Mouse (Mus musculus) adrenal gland, adult 2 months (tissue): ENCODE data around the gene Ak3. TPM values are rescaled to one million over a fixed set of nuclear protein-coding genes. Genes with fewer than 3 reads are reported as not detected.

Experiments
- DNase-seq: peaks from one replicate; pipeline ENCODE4 v3.0.0; 2021
- long read RNA-seq: library from polyadenylated mRNA; stranded (forward); transcript quantifications from one replicate; pipeline ENCODE4 v2.0.0, GENCODE M21; 2021
- polyA plus RNA-seq: library from polyadenylated mRNA; depleted of rRNA; stranded (reverse); fragments of >200 nt; gene quantifications from 2 replicates; pipeline ENCODE4 v1.2.3, GENCODE M21; 2012; rRNA removed
- total RNA-seq, 2 experiments: library from RNA; stranded (reverse); gene quantifications; 2 replicates each; pipeline ENCODE4 v1.2.3; 2021

Ak3 gene
- 100 to 1,000 TPM; 134 to 232 TPM for total RNA-seq
- polyA plus RNA-seq = 220 and 262 TPM in 2 replicates
- long read RNA-seq, transcript Ak3-201 (5 exons, 2,809 nt) = major isoform, 115 of 127 reads
- long read RNA-seq, partial matches to known transcripts = 4 of 127 reads
- long read RNA-seq, other reads (novel, unspliced or antisense) = 8 of 127 reads

DNA sequence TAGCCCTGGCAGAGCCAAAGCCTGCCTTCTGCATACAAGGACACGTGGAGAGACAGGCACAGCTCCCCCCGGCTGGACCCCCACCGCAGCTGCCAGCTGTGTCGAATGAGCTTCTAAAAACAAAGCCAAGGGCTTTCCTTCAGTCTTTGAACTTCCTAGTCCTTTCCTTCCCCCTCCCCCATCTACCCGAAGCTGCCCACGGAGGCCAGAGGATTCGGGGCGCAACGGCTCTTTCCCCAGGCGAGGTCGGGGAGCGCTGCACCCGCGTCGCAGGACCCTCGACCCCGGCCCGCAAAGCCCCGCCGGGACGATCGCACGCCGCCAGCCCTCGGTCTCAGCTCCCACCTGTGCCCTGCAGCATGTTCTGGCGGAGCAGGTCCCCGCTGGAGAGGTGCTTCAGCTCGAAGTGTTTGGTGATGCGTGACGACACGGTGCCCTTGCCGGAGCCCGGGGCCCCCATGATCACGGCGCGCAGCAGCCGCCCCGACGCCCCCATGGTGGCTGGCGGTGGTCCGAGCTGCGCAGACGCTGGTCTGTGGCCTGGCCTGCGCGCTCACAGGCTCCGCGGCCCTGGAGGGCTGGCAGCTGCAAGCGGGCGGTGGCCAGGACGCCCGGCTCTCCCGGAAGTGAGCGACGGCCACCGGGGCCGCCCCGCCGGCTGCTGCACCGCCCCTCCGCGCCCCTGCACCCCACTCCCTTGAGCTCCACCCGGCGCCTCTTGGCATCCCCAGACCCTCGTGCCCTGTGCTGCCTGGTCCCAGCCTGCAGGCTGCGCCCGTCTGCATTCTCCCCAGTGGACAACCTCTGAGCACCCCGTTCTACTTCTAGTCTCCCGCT, at the start of gene Ak3:
TSS of gene Ak3 (minus strand) at position 628 of the 837 bp plus-strand sequence.
- DNase-seq = peak; percentile 91

DNA sequence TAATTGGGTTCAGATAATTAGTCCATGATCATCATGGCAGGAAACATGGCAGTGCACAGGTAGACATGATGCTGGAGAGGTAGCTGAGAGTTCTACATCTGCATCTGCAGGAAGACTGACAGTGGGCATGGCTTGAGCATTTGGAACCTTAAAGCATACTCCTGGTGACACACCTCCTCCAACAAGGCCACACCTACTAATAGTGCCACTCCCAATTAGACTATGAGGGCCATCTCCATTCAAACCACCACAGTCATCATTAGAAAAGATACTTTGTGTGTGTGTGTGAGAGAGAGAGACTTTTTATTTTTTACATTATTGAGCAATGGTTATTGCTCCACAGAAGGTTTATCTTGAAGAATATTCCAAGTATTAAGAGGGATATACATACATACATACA, 44.4 kb upstream of the Ak3 start:
- no peak for DNase-seq

DNA sequence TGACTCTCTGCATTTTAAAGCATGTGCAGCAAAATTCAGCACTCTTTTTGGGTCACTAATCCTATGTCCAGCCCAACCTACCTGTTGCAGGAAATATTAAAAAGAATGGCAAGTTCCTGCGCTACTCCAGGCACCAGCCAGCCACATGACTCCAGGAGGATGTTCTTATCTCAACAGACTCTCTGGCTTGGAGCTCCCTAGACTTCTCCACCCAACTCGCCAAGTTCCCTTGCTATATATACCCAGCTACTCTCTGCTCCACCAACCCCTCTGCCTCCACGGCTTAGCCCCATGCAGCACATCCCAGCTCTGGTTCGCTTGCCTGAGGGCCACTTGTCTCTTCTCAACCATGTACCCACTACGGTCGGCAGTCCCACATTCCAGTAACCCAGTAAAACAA, 40.9 kb upstream of the Ak3 start:
- DNase-seq = no peak

- no peak for DNase-seq
Observed at GRCm38 (mm10) chr19:29074802-29075201, 27.0 kb upstream of the Ak3 start.

GRCm38 (mm10) chr19:29069195-29069594, 21.4 kb upstream of the Ak3 start:
- DNase-seq = no peak

GRCm38 (mm10) chr19:29066981-29067471, 19.3 kb upstream of the Ak3 start:
- peak; percentile 87 for DNase-seq

- peak; percentile 72 for DNase-seq
Observed at GRCm38 (mm10) chr19:29064451-29065102, 16.8 kb upstream of the Ak3 start.

GRCm38 (mm10) chr19:29063577-29064363, 16.0 kb upstream of the Ak3 start:
- DNase-seq = peak; percentile 91

- DNase-seq = no peak
Observed at GRCm38 (mm10) chr19:29063009-29063408, 15.2 kb upstream of the Ak3 start.

DNA sequence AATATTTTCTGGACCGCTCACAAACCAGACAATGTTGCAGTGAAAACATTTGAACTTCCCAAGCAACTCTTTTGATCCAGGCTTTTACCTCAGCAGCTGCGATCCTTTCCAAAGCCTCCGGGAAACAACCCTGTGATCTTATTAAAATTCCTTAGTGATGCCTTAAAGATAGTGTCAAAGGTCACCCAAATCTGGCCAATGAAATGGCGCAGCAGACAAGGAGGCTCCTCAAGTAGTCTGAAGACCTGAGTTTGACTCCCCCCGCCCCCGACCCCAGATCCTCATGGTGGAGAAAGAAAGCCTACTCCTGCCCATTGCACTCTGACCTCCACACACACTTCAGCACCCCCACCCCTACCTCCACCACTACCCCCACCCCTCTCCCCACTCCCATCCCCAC, 12.5 kb upstream of the Ak3 start:
- DNase-seq = no peak

GRCm38 (mm10) chr19:29059688-29060087, 11.9 kb upstream of the Ak3 start:
- DNase-seq = no peak

DNA sequence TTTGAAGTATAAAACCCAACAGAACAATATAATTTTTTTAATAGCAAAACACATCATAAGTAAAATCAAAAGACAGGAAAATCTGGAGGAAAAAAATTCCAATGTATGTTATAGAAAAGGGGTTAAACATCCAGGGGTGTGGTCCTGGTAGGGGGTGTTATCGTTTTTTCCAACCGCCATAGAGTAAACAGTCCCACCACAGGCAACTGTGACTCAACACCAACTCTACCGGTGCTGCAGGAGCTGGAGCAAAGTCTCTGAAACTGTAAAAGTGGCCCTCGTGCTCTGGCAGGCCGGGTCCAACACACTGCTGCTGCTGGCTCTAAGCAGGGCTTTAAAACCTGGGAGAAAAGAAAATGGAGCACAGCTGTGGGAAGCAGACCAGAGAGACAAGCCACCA, 11.0 kb upstream of the Ak3 start:
- DNase-seq = no peak

DNA sequence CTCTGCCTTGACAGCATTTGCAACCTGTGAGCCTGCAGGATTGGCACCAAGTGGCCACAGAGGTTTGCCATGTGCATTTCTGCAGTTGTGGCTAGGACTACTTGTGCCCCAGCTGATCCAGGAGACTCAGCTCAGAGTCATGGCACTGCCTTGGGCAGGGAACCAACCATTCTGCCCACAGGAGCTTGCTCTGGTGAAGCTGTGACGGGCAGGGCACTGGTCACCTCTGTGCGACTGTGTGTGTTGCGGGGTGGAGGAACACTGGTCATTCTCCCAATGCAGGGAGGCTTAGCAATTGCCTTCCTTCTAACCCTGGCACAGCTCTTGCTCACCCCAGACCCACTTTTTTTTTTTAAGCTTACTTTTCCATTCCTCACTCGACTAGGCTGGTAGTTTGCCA, 7.7 kb upstream of the Ak3 start:
- no peak for DNase-seq

DNA sequence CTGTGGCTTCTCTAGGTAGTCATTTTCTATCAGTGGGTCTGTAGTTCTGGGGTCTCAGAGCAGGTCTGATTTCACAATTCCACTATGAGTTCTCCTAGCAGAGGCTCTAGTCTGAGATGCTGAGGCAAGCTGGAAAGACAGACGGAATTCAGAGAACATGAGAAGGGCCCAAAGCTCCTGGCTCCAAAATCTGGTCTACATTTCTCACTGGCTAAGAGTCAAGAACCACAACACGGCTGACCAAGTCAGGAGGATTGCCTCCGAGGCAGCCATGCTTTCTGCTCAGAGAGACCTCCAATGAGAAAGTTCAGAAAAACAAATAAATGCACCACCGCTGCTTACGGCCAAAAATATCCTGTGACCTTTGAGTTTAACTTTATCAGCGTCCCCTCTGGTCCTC, 6.8 kb upstream of the Ak3 start:
- no peak for DNase-seq

GRCm38 (mm10) chr19:29052786-29053185, 5.0 kb upstream of the Ak3 start:
- no peak for DNase-seq

DNA sequence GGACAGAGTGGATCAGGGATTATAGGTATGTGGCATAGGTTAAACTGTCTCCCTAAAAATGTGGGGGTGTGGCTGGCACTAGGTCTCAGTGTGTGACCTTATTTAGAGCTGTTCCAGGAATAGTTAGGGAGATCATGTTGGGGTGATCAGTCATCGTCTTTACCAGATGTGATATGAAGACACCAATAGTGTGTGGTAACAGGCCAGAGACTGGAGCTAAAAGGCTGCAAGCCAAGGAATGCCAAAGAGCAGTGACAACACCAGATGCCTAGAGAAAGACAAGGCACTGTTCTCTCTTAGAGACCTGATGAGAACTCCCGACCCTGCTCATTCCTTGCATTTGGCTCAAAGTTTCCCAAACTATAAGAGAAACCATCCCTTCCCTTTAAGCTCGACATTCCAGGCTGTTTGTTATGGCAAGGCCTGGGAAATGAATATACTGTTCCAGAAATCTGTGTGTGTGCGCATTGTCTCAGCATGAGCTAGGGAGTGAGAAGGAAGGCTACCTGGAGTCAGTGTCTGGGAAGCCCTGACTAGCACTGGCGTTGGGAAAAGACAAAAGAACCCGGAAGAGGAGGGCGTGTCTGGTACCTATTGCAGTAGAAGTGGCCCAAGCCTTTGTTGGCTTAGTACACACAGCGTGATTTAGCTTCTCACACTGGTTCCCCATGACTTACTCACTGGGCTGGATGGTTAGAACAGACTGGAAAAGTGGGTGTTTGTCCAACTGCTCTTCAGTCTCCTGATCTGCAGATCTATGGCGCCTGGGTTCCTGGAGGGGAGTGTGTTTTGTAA, 2.6 kb upstream of the Ak3 start:
- DNase-seq = no peak

- DNase-seq = no peak
Observed at GRCm38 (mm10) chr19:29049401-29050075, 1.8 kb upstream of the Ak3 start.

GRCm38 (mm10) chr19:29046961-29047333, 814 bp downstream of the Ak3 start:
- no peak for DNase-seq

GRCm38 (mm10) chr19:29045956-29046650, 1.7 kb downstream of the Ak3 start:
- peak; percentile 31 for DNase-seq

DNA sequence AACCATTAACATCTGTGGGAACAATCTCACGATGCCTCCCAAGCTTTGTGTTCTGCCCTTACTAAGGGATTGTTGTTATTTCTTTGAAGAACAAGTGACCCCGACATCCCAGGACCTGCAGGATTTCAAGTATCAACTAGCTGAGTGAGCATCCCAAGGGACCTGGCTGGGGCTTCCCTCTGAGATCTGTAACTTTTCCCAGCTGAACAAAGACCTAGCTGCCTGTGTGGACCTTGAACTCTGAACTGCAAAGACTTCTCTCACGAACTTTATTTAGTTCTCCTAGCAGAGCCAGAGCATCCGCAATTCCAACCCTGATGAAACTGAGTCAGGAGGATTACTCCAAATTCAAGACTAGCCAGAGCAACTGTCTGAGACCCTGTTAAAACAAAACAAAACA, 2.4 kb downstream of the Ak3 start:
- no peak for DNase-seq
